Mouse (Mus musculus): ENCODE data around the gene Ttc28. TPM values are rescaled to one million over a fixed set of nuclear protein-coding genes. Genes with fewer than 3 reads are reported as not detected.

Gene Ttc28
- total RNA-seq, 2 experiments from 2014 or later, result 9.3 to 9.8 TPM

DNA sequence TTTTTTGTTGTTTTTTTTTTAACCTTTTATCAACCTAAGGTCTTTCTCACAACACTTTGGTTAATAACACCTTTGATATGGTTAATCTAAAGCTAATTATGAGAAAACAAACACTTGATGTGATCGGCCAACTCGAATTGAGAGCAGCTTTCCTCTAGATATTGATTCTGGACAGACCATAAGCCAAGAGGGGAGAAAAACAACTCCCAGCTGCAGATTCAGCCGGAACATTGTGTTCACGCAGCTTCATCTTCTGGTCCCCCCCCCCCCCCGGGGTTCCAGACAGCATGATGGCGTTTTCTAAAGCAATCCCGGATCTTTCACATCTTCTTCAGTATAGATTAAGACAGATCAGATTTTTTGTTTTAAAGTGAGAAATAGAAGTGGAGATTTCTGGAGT lies 194.4 kb downstream of the Ttc28 start:
- no peak for DNase-seq (ENCODE audit: low spot score in 2 of 2)

DNA sequence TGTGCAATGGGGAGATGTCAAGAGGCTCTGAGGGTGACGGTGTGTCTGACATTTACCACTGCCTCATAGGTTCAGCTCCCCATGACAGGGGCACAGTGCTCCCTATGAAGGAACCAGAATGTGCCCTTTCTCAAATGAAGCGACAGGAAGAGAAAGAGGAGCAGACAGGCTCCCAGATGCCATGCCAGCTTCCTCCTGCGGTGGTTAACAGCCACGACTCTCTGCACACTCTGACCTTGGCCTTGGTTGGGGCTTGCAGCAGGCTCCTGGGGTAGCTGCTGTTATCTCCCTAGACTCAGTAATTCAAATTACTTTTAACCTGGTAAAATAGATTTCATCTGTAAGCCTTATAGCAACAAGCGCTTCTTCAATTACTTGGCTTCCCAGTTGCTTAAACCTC lies 196.2 kb downstream of the Ttc28 start:
- DNase-seq (ENCODE audit: low spot score in 2 of 2), result no peak

DNA sequence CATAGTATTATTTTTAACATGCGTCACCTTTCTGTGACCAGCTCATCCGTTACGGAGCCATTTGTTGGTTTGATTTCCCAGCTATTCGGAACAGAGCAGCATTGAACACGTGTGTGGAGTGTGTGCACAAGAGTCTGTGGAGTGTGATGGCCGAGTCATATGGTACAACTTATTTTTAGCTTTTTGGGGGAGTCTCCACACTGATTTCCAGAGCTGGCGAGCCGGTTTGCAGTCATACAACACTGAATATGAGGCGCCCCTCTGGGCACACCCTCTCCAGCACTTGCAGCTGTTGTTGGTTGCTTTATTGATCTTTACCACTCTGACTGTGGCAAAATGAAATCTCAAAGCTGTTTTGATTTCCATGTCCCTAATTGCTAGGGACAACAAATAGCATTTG lies 197.7 kb downstream of the Ttc28 start:
- no peak for DNase-seq (ENCODE audit: low spot score in 2 of 2)

DNA sequence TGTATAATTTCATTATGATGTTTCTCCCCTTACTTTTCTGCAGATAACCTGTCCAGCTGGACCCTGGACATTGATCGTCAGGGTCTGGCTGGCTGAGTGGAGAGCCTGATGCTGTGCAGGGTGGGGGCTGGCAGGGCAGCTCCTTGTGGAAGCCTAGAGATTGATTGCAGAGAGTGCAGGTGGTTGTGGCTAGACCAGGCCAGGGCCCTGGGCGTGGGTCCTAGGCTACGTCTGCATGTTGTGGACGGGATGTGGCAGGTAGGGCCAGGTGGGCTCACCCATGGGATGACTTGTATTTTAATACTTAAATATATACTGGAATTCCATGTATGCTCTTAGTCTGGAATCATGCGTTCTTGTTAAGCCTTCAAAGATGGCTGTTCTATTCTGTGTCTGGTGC lies 201.0 kb downstream of the Ttc28 start:
- no peak for DNase-seq (ENCODE audit: low spot score in 2 of 2)

DNA sequence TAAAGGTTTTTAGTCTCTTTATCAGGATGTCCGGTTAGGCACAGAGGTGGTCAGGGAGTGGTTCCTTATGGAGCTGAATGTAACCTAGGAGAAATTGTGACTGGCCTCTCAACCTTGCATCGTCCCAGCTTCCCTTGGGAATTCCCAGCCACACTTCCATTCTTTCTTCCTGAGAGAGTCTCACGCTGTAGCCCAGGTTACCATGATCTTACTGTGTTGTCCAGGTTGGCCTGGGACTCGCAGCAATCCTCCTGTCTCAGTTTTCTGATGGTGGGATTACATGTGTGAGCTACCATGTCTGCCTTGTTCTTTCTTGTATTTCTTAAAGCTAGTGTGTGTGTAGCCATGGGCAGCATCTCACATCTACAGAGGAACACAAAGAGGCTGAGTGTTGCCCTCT lies 206.2 kb downstream of the Ttc28 start:
- no peak for DNase-seq (ENCODE audit: low spot score in 2 of 2)

DNA sequence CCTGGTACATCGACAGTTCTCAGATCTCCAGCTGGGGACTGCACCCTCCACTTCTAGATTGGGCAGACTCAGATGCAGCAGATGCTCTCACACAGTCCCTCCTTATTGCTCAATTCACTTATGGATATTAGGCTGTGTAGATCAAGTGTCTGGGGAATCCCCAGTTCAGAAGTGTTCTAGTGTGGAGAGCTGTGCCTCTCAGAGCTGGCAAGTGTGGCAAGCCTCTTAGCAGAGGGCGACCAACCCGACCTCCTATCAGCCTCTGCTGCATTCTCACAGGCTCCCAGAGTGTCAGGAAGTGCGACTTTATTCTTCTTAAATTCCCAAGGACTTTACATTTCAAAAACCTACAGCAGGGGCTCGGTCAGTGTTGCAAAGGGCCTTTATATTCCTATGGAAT lies 217.1 kb downstream of the Ttc28 start:
- DNase-seq (ENCODE audit: low spot score in 2 of 2), result no peak

DNA sequence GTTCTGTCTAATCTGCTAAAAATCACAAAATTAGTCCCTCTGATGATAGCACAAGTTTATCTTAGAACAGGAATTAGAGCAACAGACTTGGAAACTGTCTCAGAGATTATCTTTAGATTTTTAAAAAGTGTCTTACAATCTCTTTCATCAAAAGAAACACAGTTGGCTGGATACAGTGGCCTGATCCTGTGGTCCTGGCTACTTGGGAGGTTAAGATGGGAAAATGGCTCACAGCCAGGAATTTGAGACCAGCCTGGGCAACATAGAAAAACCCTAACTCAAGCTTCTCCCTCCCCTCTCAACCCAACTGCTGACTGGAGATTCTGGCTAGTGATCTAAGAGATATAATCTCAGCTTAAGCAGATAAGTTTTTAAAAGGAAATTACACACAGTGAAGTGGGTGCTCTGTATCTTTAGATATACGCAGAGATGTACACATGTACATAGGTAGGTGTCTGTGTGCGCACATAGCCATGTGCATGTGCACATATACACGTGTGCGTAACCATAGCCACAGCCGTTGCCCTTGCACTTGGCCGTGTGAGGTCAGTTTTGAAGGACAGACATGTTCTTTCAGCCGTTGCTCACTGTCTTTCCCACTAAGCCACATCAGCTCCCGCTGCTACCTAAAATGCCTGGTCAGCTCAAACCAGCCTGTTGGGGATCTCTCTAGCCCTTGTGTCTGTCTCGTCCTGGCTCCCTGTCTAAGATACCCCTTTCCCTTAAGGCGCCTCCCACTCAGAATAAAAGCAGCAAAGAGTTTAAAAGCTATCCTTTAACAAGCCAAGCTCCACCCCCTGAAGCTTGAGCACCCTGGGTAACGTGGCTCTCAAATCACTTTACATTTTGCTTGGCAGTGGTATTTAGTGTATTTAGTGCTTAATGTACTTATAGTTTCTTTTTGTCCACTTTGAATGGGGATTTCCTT lies 217.9 kb downstream of the Ttc28 start:
- no peak for DNase-seq (ENCODE audit: low spot score in 2 of 2)

DNA sequence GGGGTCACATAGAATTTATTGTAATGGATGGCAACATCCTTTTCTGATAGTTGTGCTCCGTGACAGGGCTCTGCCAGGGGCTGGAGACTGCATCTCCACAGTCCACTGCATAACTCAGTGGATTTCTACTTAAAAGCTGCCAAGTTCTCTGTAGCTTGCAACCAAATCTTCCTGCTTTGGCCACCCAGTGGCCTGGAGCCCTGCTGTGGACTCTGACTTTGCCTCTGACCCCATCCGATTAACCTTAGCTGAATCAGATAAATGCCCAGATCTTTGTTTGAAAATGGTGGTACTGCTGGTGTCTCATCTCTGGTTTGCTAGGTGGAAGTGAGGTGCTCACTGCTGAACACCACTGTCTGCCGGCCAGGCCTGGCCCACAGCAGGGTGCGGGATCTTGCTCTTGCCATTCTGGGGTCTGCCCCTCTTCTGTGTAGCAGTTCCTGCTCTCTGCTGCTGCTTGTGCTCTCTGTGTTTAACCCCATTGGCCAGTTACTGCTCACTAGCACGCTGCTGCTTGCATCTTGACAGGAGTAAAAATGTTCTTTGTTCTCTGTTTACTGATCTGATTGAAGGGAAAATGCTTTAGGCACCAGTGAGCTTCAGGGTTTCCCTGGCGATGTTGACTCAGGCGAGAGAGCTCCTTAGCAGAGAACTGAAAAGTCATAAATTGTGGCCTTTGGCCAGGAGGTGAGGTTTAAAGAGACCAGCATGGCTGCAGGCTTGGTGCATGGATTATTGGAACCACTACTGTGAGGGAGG lies 219.1 kb downstream of the Ttc28 start:
- DNase-seq (ENCODE audit: low spot score in 2 of 2), result no peak

DNA sequence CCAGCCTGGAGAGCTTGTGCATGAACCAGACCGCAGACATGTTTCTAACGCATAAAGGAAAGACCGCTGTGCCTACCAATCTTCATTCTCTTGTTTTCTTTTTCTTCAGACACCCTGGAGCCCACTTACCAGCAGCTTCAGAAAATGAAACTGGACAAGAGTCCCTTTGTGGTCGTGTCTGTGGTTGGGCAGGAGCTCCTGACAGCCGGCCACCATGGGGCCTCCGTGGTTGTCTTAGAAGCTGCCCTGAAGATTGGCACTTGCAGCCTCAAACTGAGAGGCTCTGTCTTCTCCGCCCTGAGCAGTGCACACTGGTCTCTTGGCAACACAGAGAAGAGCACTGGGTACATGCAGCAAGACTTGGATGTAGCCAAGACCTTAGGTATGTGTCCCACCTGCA lies 221.0 kb downstream of the Ttc28 start:
- DNase-seq (ENCODE audit: low spot score in 2 of 2), result no peak

DNA sequence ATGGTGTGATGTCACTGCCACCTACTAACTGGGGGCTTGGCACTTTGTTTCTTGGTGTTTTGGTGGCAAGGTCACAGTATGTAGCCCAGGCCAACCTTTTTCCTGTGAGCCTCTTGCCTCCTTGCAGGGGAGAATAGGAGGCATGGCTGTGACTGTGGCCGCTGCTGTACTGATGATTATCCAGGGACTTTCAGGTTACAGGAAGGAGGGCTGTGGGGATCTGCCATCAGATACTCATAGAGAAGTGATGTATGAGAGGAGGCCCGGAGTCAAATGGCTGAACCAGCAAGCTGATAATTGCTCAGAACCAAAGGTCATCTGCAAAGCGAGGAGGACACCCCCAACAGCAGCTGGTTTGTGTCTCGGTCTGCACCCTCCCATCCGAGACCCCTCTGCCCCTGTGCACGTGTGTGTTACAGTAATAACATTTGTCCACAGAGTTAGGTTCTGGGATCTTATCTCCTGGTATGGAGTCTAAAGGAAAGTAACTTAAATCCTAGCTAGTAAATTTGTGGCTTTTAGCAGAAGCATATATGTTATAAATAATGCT lies 221.9 kb downstream of the Ttc28 start:
- DNase-seq (ENCODE audit: low spot score in 2 of 2), result no peak

DNA sequence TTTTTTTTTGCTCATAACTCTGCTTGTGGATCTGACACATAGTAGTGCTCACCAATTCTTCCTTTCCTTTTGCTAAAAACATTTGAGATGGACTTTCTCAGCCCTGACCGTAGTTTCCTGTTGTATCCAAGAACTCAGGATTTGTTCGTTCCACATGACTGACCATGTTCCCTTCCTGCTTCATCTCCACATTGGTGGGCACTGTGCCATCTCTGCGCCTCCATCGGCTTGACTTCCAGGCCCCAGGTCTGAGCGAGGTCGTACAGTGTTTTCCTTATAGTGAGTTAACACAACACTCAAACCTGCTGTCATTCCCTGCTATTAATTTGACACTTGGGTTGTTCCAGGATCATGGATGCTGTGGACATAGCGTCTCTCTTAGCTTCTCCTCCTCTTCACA lies 225.2 kb downstream of the Ttc28 start:
- DNase-seq (ENCODE audit: low spot score in 2 of 2), result no peak

DNA sequence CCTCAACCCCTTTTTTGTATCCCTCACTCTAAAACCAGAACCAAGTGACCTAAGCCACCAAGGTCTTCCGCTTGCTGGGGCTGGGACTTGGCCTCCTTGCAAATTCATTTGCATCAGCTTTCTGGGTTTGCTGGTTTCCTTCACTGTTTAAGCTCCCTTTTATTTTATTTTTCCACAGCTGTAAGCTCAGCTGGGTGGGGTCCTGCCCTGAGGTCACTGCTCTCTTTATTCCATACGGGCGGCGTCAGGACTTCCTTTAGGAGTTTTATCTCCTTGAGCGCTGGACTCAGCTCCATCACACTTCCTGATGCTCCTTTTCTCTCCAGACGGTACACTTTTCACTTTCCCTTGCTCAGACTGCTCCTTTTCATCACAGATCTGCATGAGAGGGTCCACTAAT lies 231.8 kb downstream of the Ttc28 start:
- no peak for DNase-seq (ENCODE audit: low spot score in 2 of 2)

DNA sequence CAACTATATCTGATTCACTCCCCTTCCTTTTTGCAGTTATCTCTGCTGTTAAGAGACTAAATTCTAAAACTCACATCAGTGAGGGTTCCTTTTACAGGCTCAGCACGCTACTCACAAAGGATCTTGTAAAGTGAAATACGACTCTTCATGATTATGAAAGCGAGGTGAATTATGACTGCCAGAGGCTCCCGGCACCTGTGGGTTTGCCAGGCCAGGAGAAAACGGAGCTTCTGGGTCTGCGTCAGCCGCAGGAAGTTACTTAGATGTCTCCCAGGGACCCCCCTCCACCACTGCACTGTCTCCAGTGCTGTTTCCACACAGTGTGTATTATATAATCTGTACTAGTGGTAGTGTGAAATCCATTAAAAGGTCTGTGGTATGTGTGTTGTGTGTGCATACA lies 233.6 kb downstream of the Ttc28 start:
- no peak for DNase-seq (ENCODE audit: low spot score in 2 of 2)

DNA sequence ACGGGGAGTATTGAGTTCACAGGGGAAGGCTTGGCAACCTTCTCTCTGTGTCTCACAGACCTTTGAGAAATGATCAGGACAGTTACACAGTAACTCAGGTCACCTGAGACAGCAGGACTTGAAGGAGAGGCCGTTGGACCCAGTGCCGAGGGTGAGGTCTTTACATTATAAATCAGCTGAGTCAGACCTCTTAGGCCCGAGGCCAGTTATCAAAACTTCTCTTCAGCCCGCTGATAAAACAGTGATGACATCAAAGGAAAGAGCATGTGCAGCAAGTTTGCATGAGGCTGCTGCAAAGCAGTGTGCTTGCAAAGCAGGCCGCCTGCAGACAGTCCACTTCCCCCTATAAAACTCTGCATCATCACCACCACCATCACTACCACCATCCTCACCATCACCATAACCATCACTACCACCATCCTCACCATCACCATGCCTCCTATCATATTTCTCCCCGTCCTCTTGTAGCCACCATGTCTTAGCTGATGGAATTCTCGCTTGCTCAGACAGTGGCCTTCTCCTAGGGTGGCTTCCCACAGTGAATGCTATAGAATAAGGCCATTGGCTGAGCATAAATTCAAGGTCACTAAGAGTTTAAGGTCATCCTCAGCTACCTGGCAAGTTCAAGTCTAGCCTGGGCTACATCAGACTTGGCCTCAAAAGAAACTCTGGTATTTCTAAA lies 234.2 kb downstream of the Ttc28 start:
- DNase-seq (ENCODE audit: low spot score in 2 of 2), result no peak

DNA sequence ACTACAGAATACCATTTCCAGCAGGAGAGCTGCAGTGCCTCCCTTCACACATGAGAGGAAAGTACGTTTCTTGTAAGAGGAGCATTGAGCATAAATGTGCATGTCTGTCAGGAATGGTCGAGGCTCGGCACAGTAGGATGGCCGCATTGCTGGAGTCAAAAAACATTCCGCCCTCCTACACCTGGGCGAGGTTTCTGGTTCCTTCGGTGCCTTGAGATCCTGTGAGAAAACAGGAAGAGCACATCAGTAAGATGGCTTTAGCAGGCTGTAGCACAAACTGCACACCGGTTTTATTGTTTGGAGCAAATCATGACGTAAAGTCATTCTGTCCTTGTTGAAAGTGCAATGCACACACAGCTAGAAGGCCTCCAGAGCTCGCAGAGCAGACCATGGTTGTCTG lies 235.0 kb downstream of the Ttc28 start:
- DNase-seq (ENCODE audit: low spot score in 2 of 2), result no peak

DNA sequence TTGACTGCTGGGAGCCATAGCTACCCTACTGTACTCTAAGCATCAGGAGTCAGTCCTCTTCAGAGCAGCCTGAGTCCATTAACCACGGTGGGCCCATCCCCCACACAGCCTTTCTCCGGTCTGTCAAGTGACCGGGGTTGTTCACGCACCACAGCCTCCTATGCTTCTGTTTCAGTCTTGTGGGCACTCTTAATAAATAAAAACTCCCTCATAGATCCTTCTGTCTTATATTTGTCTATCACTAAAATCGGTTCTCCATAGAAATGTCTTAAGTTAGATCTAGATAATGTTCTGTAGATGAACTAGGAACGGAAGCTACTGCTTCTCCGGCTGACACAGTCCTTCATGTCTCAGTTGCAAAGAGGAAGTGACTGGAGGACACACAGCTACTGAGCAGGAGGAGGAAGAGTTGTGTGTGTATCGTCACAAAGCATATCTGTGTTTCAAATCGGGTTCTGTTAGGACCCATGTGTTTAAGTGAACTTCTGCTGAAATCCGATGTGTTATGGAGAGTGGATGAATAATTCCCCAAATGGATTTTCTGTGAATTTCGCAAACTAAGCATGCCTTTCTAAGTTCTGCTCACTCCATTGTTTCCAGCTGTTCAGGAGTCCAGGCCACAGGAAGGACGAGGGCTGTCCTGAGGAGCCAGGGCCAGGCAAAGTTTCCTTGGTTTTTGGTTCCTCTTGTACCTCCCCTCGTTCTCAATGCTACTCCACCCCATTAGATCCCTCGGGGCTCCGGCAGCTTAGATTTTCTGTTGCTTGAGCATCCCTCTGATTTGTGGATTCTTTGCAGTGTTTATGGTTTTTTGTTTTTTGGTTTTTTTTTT lies 236.1 kb downstream of the Ttc28 start:
- no peak for DNase-seq (ENCODE audit: low spot score in 2 of 2)

DNA sequence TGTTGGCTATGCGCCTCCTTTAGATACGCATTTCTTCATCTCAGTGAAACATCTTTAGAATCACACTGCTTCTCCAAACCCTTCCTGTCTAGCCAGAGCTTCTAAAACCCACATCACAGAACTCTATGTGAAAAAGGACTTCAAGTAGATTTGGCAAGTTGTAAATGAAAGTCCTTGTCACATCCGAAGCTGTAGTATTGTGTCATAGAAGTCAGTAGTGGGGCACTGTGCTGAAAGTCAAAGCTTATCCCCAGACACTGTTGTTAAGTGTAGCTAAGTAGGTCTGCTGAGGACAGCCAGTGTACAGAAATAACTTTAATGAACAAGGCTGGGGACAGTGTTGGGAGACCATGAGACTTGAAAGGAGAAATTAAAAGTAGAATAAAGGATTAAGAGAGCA lies 240.2 kb downstream of the Ttc28 start:
- DNase-seq (ENCODE audit: low spot score in 2 of 2), result no peak

DNA sequence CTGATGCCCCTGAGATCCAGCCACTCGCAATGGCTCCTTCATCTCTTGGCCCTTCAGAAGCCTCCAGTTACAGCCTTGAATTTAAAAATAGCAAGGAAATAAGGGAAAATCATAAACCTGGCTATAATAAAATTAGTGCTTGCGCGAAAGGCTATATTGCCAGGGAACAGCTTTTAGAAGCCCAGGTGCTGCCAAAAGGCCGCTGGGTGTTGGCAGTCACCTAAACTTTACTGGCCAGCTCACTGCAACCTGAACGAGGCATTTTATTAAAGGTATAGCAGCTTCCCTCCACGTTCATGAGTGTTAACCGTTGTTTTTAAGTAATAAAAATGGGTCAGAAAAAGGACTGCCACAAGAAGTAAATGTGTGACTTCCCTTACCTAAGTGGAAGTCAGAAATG lies 240.7 kb downstream of the Ttc28 start:
- no peak for DNase-seq (ENCODE audit: low spot score in 2 of 2)

DNA sequence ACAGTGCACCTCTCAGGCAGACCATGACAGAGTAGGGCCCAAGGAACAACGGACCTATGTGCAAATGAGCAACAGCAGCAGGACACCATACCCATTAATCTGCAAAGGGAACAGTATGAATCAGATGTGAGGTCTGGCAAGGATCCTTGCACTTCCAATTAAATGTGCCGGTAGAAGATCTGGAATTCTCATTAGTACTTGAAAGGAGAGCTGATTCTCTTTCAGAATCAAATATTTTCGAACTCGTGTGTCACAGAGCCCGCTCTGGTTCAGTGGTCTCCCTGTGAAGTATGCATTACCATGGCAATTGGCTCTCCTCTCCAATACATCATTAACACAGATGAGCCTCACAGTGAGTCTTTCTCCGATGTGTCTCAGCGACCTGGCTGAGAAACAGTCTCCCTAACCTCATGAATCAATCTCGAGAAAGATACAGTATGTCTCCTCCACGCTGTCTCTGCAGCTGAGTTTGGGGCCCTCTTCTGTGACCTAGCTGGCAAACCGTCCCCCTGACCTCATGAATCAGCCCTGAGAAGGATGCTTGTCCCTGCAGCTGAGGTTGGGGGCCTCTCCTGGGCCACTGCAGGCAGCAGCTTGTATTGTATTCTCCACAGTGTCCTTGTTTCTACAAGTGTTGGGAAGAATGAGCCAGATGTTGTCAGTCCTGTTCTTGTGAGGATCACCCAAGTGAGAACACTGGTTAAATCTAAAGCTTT lies 241.3 kb downstream of the Ttc28 start:
- DNase-seq (ENCODE audit: low spot score in 2 of 2), result no peak

Measured in left cerebral cortex, adult 18-20 months (tissue).